Mouse (Mus musculus): ENCODE results near the gene Ptpn11. TPM values are rescaled to one million over a fixed set of nuclear protein-coding genes. Genes with fewer than 3 reads are reported as not detected.

The Ptpn11 gene
- polyA plus RNA-seq, 2 experiments: 27.1 to 44.6 TPM

- H3K27me3 ChIP-seq (ENCODE audit: control insufficient read depth, insufficient read depth, low read length): no peaks in the 10 kb centered on the region
- peaks cover 17% of the 10 kb centered on the region for H3K4me1 ChIP-seq (ENCODE audit: control insufficient read depth, insufficient read depth, low read length)
- H3K4me2 ChIP-seq (replicated peaks; ENCODE audit: low read depth, low read length, severe bottlenecking): no peak overlapping the region
- no peak overlapping the region; the same call in 1 of the 2 replicates for H3K9ac ChIP-seq (ENCODE audit: low read depth, low read length, severe bottlenecking)
- no peaks in the 10 kb centered on the region for H3K9me3 ChIP-seq (ENCODE audit: control insufficient read depth, low read length)
- no peak overlapping the region for H3K27ac ChIP-seq (replicated peaks; ENCODE audit: low read depth, low read length)
- no peak for DNase-seq (ENCODE audit: low spot score)
- no peak overlapping the region for H3K4me3 ChIP-seq (replicated peaks; ENCODE audit: low read length)
- WGBS: 71% methylated on average over 2 of the region's 2 CpGs
- ATAC-seq (ENCODE audit: low FRiP score, low read depth): no peak
- TF ChIP-seq POLR2A (IDR thresholded peaks at IDR 0.05; ENCODE audit: borderline replicate concordance, extremely low read depth, insufficient read depth, insufficient read length): no peak
- H3K36me3 ChIP-seq (ENCODE audit: control insufficient read depth, insufficient read depth, low read length): no peaks in the 10 kb centered on the region
Observed at GRCm38 (mm10) chr5:121184375-121184774, 6.8 kb downstream of the Ptpn11 start.

- Histone ChIP-seq H3K36me3 (ENCODE audit: control insufficient read depth, insufficient read depth, low read length) (no peaks in the 10 kb centered on the region), H3K27me3 (ENCODE audit: control insufficient read depth, insufficient read depth, low read length) (no peaks in the 10 kb centered on the region), H3K4me2 (replicated peaks; ENCODE audit: low read depth, low read length, severe bottlenecking) (no peak overlapping the region), H3K27ac (replicated peaks; ENCODE audit: low read depth, low read length) (no peak overlapping the region), H3K4me3 (replicated peaks; ENCODE audit: low read length) (no peak overlapping the region), H3K9me3 (ENCODE audit: control insufficient read depth, low read length) (no peaks in the 10 kb centered on the region), H3K9ac (ENCODE audit: low read depth, low read length, severe bottlenecking) (no peak overlapping the region), H3K4me1 (ENCODE audit: control insufficient read depth, insufficient read depth, low read length) (peaks cover 16% of the 10 kb centered on the region)
- no peak for TF ChIP-seq POLR2A (IDR thresholded peaks at IDR 0.05; ENCODE audit: borderline replicate concordance, extremely low read depth, insufficient read depth, insufficient read length)
- WGBS: 62% methylated on average over 9 of the region's 9 CpGs
- DNase-seq (ENCODE audit: low spot score): no peak
- no peak for ATAC-seq (ENCODE audit: low FRiP score, low read depth)
Observed at GRCm38 (mm10) chr5:121183269-121183668, 7.9 kb downstream of the Ptpn11 start.

- ATAC-seq (ENCODE audit: low FRiP score, low read depth): no peak
- TF ChIP-seq POLR2A (IDR thresholded peaks at IDR 0.05; ENCODE audit: borderline replicate concordance, extremely low read depth, insufficient read depth, insufficient read length): no peak
- H3K9ac ChIP-seq (ENCODE audit: low read depth, low read length, severe bottlenecking): no peak overlapping the region
- H3K27ac ChIP-seq (replicated peaks; ENCODE audit: low read depth, low read length): no peak overlapping the region
- no peak for DNase-seq (ENCODE audit: low spot score)
- H3K36me3 ChIP-seq (ENCODE audit: control insufficient read depth, insufficient read depth, low read length): no peaks in the 10 kb centered on the region
- 79% methylated on average over 9 of the region's 9 CpGs for WGBS
- H3K27me3 ChIP-seq (ENCODE audit: control insufficient read depth, insufficient read depth, low read length): no peaks in the 10 kb centered on the region
- no peaks in the 10 kb centered on the region for H3K4me1 ChIP-seq (ENCODE audit: control insufficient read depth, insufficient read depth, low read length)
- H3K9me3 ChIP-seq (ENCODE audit: control insufficient read depth, low read length): no peaks in the 10 kb centered on the region
- H3K4me3 ChIP-seq (replicated peaks; ENCODE audit: low read length): no peak overlapping the region
- H3K4me2 ChIP-seq (replicated peaks; ENCODE audit: low read depth, low read length, severe bottlenecking): no peak overlapping the region
Observed at GRCm38 (mm10) chr5:121179077-121179857, 11.9 kb downstream of the Ptpn11 start.

- no peak overlapping the region for H3K9ac ChIP-seq (ENCODE audit: low read depth, low read length, severe bottlenecking)
- no peaks in the 10 kb centered on the region for H3K27me3 ChIP-seq (ENCODE audit: control insufficient read depth, insufficient read depth, low read length)
- H3K4me2 ChIP-seq (replicated peaks; ENCODE audit: low read depth, low read length, severe bottlenecking): no peak overlapping the region
- no peaks in the 10 kb centered on the region for H3K4me1 ChIP-seq (ENCODE audit: control insufficient read depth, insufficient read depth, low read length)
- WGBS: 89% methylated on average over 4 of the region's 4 CpGs
- peaks cover 27% of the 10 kb centered on the region for H3K36me3 ChIP-seq (ENCODE audit: control insufficient read depth, insufficient read depth, low read length)
- no peak overlapping the region for H3K4me3 ChIP-seq (replicated peaks; ENCODE audit: low read length)
- H3K9me3 ChIP-seq (ENCODE audit: control insufficient read depth, low read length): no peaks in the 10 kb centered on the region
- H3K27ac ChIP-seq (replicated peaks; ENCODE audit: low read depth, low read length): no peak overlapping the region
- no peak for TF ChIP-seq POLR2A (IDR thresholded peaks at IDR 0.05; ENCODE audit: borderline replicate concordance, extremely low read depth, insufficient read depth, insufficient read length)
- DNase-seq (ENCODE audit: low spot score) (no peak), ATAC-seq (ENCODE audit: low FRiP score, low read depth) (no peak)
Observed at GRCm38 (mm10) chr5:121172835-121173234, 18.4 kb downstream of the Ptpn11 start.

- no peak for TF ChIP-seq POLR2A (IDR thresholded peaks at IDR 0.05; ENCODE audit: borderline replicate concordance, extremely low read depth, insufficient read depth, insufficient read length)
- no peak overlapping the region for H3K27ac ChIP-seq (replicated peaks; ENCODE audit: low read depth, low read length)
- 89% methylated on average over 2 of the region's 2 CpGs for WGBS
- ATAC-seq (ENCODE audit: low FRiP score, low read depth) (no peak), DNase-seq (ENCODE audit: low spot score) (no peak)
- no peaks in the 10 kb centered on the region for H3K9me3 ChIP-seq (ENCODE audit: control insufficient read depth, low read length)
- H3K36me3 ChIP-seq (ENCODE audit: control insufficient read depth, insufficient read depth, low read length): peaks cover 54% of the 10 kb centered on the region
- H3K4me1 ChIP-seq (ENCODE audit: control insufficient read depth, insufficient read depth, low read length): no peaks in the 10 kb centered on the region
- H3K27me3 ChIP-seq (ENCODE audit: control insufficient read depth, insufficient read depth, low read length): no peaks in the 10 kb centered on the region
- no peak overlapping the region for H3K4me3 ChIP-seq (replicated peaks; ENCODE audit: low read length)
- no peak overlapping the region for H3K9ac ChIP-seq (ENCODE audit: low read depth, low read length, severe bottlenecking)
- H3K4me2 ChIP-seq (replicated peaks; ENCODE audit: low read depth, low read length, severe bottlenecking): no peak overlapping the region
Observed at GRCm38 (mm10) chr5:121169588-121169987, 21.6 kb downstream of the Ptpn11 start.

All from limb, embryonic 14.5 days (tissue).